Mouse (Mus musculus) ES-CJ7 (cell line): ENCODE measurements around the gene Nmi.
"Not testable (repeated sequence)": the region's sequence is repeated elsewhere in the genome, so short reads cannot be mapped to it uniquely, and the experiment has no call there.

ENCODE experiments used
- DNase-seq: peaks from one replicate; pipeline ENCODE4 v3.0.0; 2011; ENCODE audit warnings: low read depth, low spot score

Gene Nmi

GRCm38 (mm10) chr2:51973410-51973968 lies at the start of gene Nmi:
Gene Nmi (minus strand): TSS chr2:51973494.
- no peak for DNase-seq

GRCm38 (mm10) chr2:52016361-52016760 lies 43.1 kb upstream of the Nmi start:
- DNase-seq = no peak

GRCm38 (mm10) chr2:52013306-52013820 lies 40.1 kb upstream of the Nmi start:
- peak; percentile 56 for DNase-seq

GRCm38 (mm10) chr2:52011820-52012219 lies 38.5 kb upstream of the Nmi start:
- not testable (repeated sequence) for DNase-seq

GRCm38 (mm10) chr2:52006380-52006779 lies 33.1 kb upstream of the Nmi start:
- DNase-seq = no peak

- DNase-seq = not testable (repeated sequence)
Observed at GRCm38 (mm10) chr2:52002299-52002698, 29.0 kb upstream of the Nmi start.

GRCm38 (mm10) chr2:52001521-52001920 lies 28.2 kb upstream of the Nmi start:
- peak; percentile 56 for DNase-seq

GRCm38 (mm10) chr2:51999996-52000395 lies 26.7 kb upstream of the Nmi start:
- no peak for DNase-seq

- DNase-seq = no peak
Observed at GRCm38 (mm10) chr2:51991447-51991846, 18.2 kb upstream of the Nmi start.

GRCm38 (mm10) chr2:51989559-51989958 lies 16.3 kb upstream of the Nmi start:
- no peak for DNase-seq

- DNase-seq = no peak
Observed at GRCm38 (mm10) chr2:51986695-51987094, 13.4 kb upstream of the Nmi start.

- no peak for DNase-seq
Observed at GRCm38 (mm10) chr2:51986157-51986556, 12.9 kb upstream of the Nmi start.

- DNase-seq = no peak
Observed at GRCm38 (mm10) chr2:51985241-51985640, 11.9 kb upstream of the Nmi start.

- DNase-seq = no peak
Observed at GRCm38 (mm10) chr2:51982288-51982687, 9.0 kb upstream of the Nmi start.

- no peak for DNase-seq
Observed at GRCm38 (mm10) chr2:51981630-51982029, 8.3 kb upstream of the Nmi start.

- peak; percentile 5 for DNase-seq
Observed at GRCm38 (mm10) chr2:51972641-51973409, 469 bp downstream of the Nmi start.

GRCm38 (mm10) chr2:51972142-51972541 lies 1.2 kb downstream of the Nmi start:
- DNase-seq = no peak

GRCm38 (mm10) chr2:51970897-51971296 lies 2.4 kb downstream of the Nmi start:
- DNase-seq = no peak

- DNase-seq = no peak
Observed at GRCm38 (mm10) chr2:51967288-51967687, 6.0 kb downstream of the Nmi start.

GRCm38 (mm10) chr2:51953648-51954204 lies 19.6 kb downstream of the Nmi start:
- DNase-seq = no peak

- DNase-seq = no peak
Observed at GRCm38 (mm10) chr2:51950876-51951275, 22.4 kb downstream of the Nmi start.

- DNase-seq = no peak
Observed at GRCm38 (mm10) chr2:51948105-51948830, 25.0 kb downstream of the Nmi start.
